ENCODE assay signal across 26 mouse cellular contexts in genomic region chr15:38167618-38168152, GRCm38 (mm10).
DNase-seq lines count a peak whose midpoint lies in the region; ATAC-seq and TF ChIP-seq lines count a peak whose summit lies in the region.
"Had no signal": no experiment of that assay in that cellular context is flagged by ENCODE, and none has a peak within 500 bp of the region (broad histone marks: within the 10 kb centered on the region; RNA-seq: fewer than 3 reads in every experiment).

No protein-coding gene starts in this region.

- no peak overlapping the region for H3K27ac ChIP-seq in heart, embryonic 14.5 days (replicated peaks in 1 of 2; ENCODE audit: control insufficient read depth in 1 of 2, insufficient read depth in 1 of 2, low read depth in 2 of 2, low read length in 2 of 2)
- no peak overlapping the region for H3K27ac ChIP-seq in heart, embryonic 12.5 days (ENCODE audit: poor library complexity, severe bottlenecking)
- H3K27ac ChIP-seq in lung, embryonic 14.5 days (ENCODE audit: low read depth): no peak overlapping the region
- H3K27ac ChIP-seq in forebrain, embryonic 16.5 days (ENCODE audit: low read length): no peak overlapping the region
- H3K27ac ChIP-seq: embryonic facial prominence, embryonic 15.5 days; forebrain, embryonic 10.5 days; hindbrain, embryonic 15.5 days had no signal

- no peak overlapping the region for H3K9ac ChIP-seq in heart, embryonic 14.5 days (ENCODE audit: low read length)
- no peak overlapping the region for H3K9ac ChIP-seq in heart, embryonic 12.5 days
- no peak overlapping the region for H3K9ac ChIP-seq in lung, embryonic 14.5 days
- no peak overlapping the region for H3K9ac ChIP-seq in forebrain, embryonic 16.5 days (replicated peaks; ENCODE audit: low read depth, low read length)
- H3K9ac ChIP-seq: embryonic facial prominence, embryonic 15.5 days; hindbrain, embryonic 15.5 days had no signal

- peaks cover 45% of the 10 kb centered on the region for H3K27me3 ChIP-seq in heart, embryonic 14.5 days (ENCODE audit: control insufficient read depth, insufficient read depth, low read length)
- peaks cover 43% of the 10 kb centered on the region for H3K27me3 ChIP-seq in heart, embryonic 12.5 days (replicated peaks)
- no peaks in the 10 kb centered on the region for H3K27me3 ChIP-seq in lung, embryonic 14.5 days (ENCODE audit: insufficient read depth, low read length)
- no peaks in the 10 kb centered on the region for H3K27me3 ChIP-seq in forebrain, embryonic 16.5 days (replicated peaks; ENCODE audit: control insufficient read depth, insufficient read depth, low read length)
- H3K27me3 ChIP-seq: embryonic facial prominence, embryonic 15.5 days; hindbrain, embryonic 15.5 days had no signal

- 0 out of 2 replicates have a peak, but pooled peaks have one; percentile 27 for ATAC-seq in frontal cortex, adult (ENCODE audit: low TSS enrichment)
- ATAC-seq in heart, embryonic 14.5 days (ENCODE audit: insufficient number of reproducible peaks, insufficient read depth, low FRiP score, low read depth): no peak
- ATAC-seq in heart, embryonic 12.5 days (ENCODE audit: insufficient number of reproducible peaks, low FRiP score): no peak
- no peak for ATAC-seq in lung, embryonic 14.5 days (ENCODE audit: insufficient read depth)
- ATAC-seq in forebrain, embryonic 16.5 days: no peak
- ATAC-seq: CD4-positive, CD25-positive, alpha-beta regulatory T cell, adult 4 months; forebrain, embryonic 14.5 days; intestine, embryonic 16.5 days had no signal

- no peaks in the 10 kb centered on the region for H3K36me3 ChIP-seq in heart, embryonic 14.5 days (ENCODE audit: control insufficient read depth, insufficient read depth, low read length)
- H3K36me3 ChIP-seq in heart, embryonic 12.5 days: no peaks in the 10 kb centered on the region
- H3K36me3 ChIP-seq in lung, embryonic 14.5 days (ENCODE audit: insufficient read depth): no peaks in the 10 kb centered on the region
- H3K36me3 ChIP-seq in forebrain, embryonic 16.5 days (ENCODE audit: control insufficient read depth, insufficient read depth): no peaks in the 10 kb centered on the region
- H3K36me3 ChIP-seq: embryonic facial prominence, embryonic 15.5 days; forebrain, embryonic 10.5 days; G1E; hindbrain, embryonic 15.5 days had no signal

- peaks cover 24 to 44% of the 10 kb centered on the region in 2 experiments for H3K4me1 ChIP-seq in heart, embryonic 14.5 days (ENCODE audit: control insufficient read depth in 2 of 2, insufficient read depth in 2 of 2, low read length in 2 of 2)
- H3K4me1 ChIP-seq in heart, embryonic 12.5 days (replicated peaks): peaks cover 43% of the 10 kb centered on the region
- H3K4me1 ChIP-seq in lung, embryonic 14.5 days (ENCODE audit: insufficient read depth): 0 out of 2 replicates have a peak, but pooled peaks cover 3% of the 10 kb centered on the region
- no peaks in the 10 kb centered on the region for H3K4me1 ChIP-seq in forebrain, embryonic 16.5 days (replicated peaks; ENCODE audit: control insufficient read depth, insufficient read depth, low read length)

- no peak for TF ChIP-seq CTCF in lung, embryonic 14.5 days (IDR thresholded peaks at IDR 0.05; ENCODE audit: low read depth)

- no peak overlapping the region for H3K4me3 ChIP-seq in heart, embryonic 14.5 days (ENCODE audit: control insufficient read depth in 1 of 2, insufficient read depth in 1 of 2, low read depth in 1 of 2, low read length in 2 of 2)
- no peak overlapping the region for H3K4me3 ChIP-seq in heart, embryonic 12.5 days
- H3K4me3 ChIP-seq in lung, embryonic 14.5 days (ENCODE audit: low read depth, low read length): no peak overlapping the region
- no peak overlapping the region for H3K4me3 ChIP-seq in forebrain, embryonic 16.5 days (replicated peaks; ENCODE audit: low read length)
- H3K4me3 ChIP-seq: embryonic facial prominence, embryonic 15.5 days; erythroblast, embryonic 14.5 days; forebrain, embryonic 10.5 days; hindbrain, embryonic 15.5 days had no signal

- H3K9me3 ChIP-seq in heart, embryonic 14.5 days (ENCODE audit: control insufficient read depth, low read length): 0 out of 2 replicates have a peak, but pooled peaks cover 3% of the 10 kb centered on the region
- H3K9me3 ChIP-seq in heart, embryonic 12.5 days (replicated peaks): no peaks in the 10 kb centered on the region
- H3K9me3 ChIP-seq in lung, embryonic 14.5 days (ENCODE audit: low read depth, low read length): no peaks in the 10 kb centered on the region
- no peaks in the 10 kb centered on the region for H3K9me3 ChIP-seq in forebrain, embryonic 16.5 days (ENCODE audit: control insufficient read depth, low read length)
- H3K9me3 ChIP-seq: embryonic facial prominence, embryonic 15.5 days; forebrain, embryonic 10.5 days; G1E; hindbrain, embryonic 15.5 days had no signal

- DNase-seq in frontal cortex, postnatal 10 days (ENCODE audit: low spot score in 2 of 2): no peak
- DNase-seq in lung, embryonic 14.5 days: peak; percentile 18
- no peak for DNase-seq in lung, postnatal 36 days
- DNase-seq: adrenal gland, adult 8-10 months; adrenal gland, postnatal 36 days; B cell, adult 2 months; cerebellum, adult 11 months; cerebellum, adult 8-10 months; cerebellum, postnatal 14 days; embryo, embryonic 11 days; gastrocnemius, postnatal 36 days; heart, adult 18-20 months; heart, postnatal 10 days had no signal

- peak overlapping the region; percentile 19; the same call in 1 of the 2 replicates for H3K4me2 ChIP-seq in heart, embryonic 14.5 days (ENCODE audit: low read length)
- no peak overlapping the region; the same call in 1 of the 2 replicates for H3K4me2 ChIP-seq in heart, embryonic 12.5 days
- no peak overlapping the region for H3K4me2 ChIP-seq in lung, embryonic 14.5 days
- H3K4me2 ChIP-seq in forebrain, embryonic 16.5 days (ENCODE audit: low read length): no peak overlapping the region
- H3K4me2 ChIP-seq: embryonic facial prominence, embryonic 15.5 days; heart, embryonic 11.5 days; hindbrain, embryonic 15.5 days had no signal

- WGBS in heart, embryonic 14.5 days: 31% methylated on average over 7 of the region's 7 CpGs
- 48% methylated on average over 7 of the region's 7 CpGs for WGBS in heart, embryonic 12.5 days
- 55% methylated on average over 7 of the region's 7 CpGs for WGBS in lung, embryonic 14.5 days
- WGBS in forebrain, embryonic 16.5 days: 83% methylated on average over 7 of the region's 7 CpGs
